Mouse (Mus musculus): ENCODE data around the gene Ryr2.

Gene Ryr2

GRCm38 (mm10) chr13:11532014-11532890 is 574.5 kb downstream of the Ryr2 start:
- no peak for DNase-seq

GRCm38 (mm10) chr13:11523612-11524011 is 583.1 kb downstream of the Ryr2 start:
- DNase-seq, result no peak

DNA sequence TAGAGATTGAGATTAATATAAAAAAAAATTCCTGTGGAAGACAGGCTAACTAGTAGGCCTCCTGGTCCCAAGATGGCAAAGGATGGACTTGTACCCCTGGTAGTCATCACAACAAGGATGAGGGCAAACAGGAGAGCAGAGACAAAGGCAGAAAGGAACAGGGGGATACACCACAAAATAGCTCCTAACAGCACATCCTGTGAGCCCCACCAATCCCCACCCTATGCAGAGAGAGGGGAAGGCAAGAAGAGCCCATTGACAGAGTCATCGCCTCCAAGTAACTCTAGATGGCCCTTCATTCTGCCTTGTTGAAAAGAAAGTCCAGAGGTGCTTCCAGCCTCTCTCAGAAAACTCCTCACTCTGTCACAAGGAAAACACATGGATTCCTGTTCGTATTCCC is 586.0 kb downstream of the Ryr2 start:
- no peak for DNase-seq

DNA sequence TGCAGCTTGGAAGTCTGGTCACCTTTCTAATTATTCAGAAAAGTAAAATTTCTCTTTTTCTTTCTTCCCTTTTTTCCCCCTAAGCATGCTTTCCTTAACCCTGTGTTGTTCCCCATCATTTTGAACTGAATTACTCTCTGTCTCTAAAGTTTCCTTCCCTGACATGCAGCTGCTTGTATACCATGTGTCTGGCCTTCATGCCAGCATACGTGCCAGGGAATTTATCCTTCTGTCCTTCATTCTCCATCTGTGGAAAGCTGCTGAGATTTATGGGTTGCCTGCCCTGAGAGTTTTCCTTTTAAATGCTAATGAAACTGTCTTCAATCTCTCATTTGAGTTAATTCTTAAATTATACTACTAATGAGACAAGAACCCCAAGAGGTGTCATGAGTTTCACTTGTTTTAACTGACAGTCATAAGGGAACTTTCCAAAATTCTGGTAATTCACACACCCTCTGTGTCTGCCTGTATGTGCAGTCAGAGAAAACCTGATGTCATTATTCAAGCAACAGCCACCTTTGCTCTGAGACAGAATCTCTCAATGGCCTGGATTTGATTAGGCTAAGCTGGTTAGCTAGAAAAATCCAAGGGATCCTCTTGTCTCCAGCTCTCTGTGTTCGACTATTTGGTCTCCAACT is 595.1 kb downstream of the Ryr2 start:
- DNase-seq, result no peak
